Mouse (Mus musculus) G1E (cell line): Measurements from ENCODE around the gene Adora3. TPM values are rescaled to one million over a fixed set of nuclear protein-coding genes. Genes with fewer than 3 reads are reported as not detected.
"Not testable (repeated sequence)": the region's sequence is repeated elsewhere in the genome, so short reads cannot be mapped to it uniquely, and the experiment has no call there.

Source experiments
- ATAC-seq: 2 replicates; pipeline ENCODE4 v1.8.0; 2016; ENCODE audit warnings: mild to moderate bottlenecking; ENCODE audit not compliant: insufficient number of reproducible peaks, poor library complexity, low FRiP score, severe bottlenecking; ENCODE audit errors: extremely low read depth
- DNase-seq: peaks from one replicate; pipeline ENCODE4 v3.0.0; 2012; ENCODE audit warnings: low spot score
- H3K27me3 ChIP-seq: 2 replicates; pipeline ENCODE4 v1.6.1; 2012; ENCODE audit warnings: mild to moderate bottlenecking, low read length, inconsistent platforms; ENCODE audit not compliant: insufficient read depth
- H3K36me3 ChIP-seq: replicated peaks from 2 replicates; pipeline ENCODE3; 2012; ENCODE audit warnings: mild to moderate bottlenecking, inconsistent platforms
- H3K4me1 ChIP-seq: 2 replicates; pipeline ENCODE4 v1.6.1; 2012; ENCODE audit warnings: low read depth, low read length, inconsistent platforms, mixed read lengths; ENCODE audit not compliant: insufficient read depth
- H3K4me3 ChIP-seq: 2 replicates; pipeline ENCODE4 v1.5.1; 2012; ENCODE audit warnings: low read depth, mild to moderate bottlenecking, inconsistent platforms, low read length, moderate library complexity, mixed read lengths
- H3K9me3 ChIP-seq: replicated peaks from 2 replicates; pipeline ENCODE4 v1.6.1; 2012; ENCODE audit warnings: inconsistent platforms
- CTCF ChIP-seq: IDR thresholded peaks from 2 replicates; pipeline ENCODE4 v1.5.1; 2012; ENCODE audit warnings: low read depth, low read length, inconsistent platforms, mixed read lengths
- GATA1 ChIP-seq: IDR thresholded peaks from 2 replicates; pipeline ENCODE4 v1.6.1; 2012; ENCODE audit warnings: borderline replicate concordance, low read length, inconsistent platforms, mixed read lengths
- GATA2 ChIP-seq: IDR thresholded peaks from 2 replicates; pipeline ENCODE4 v1.6.1; 2012; ENCODE audit warnings: low read depth, low read length, inconsistent platforms, borderline replicate concordance
- POLR2AphosphoS5 ChIP-seq: IDR thresholded peaks from 2 replicates; pipeline ENCODE4 v1.6.1; 2012; ENCODE audit warnings: low read depth, low read length, inconsistent platforms; ENCODE audit not compliant: insufficient replicate concordance
- TAL1 ChIP-seq: conservative IDR thresholded peaks from 2 replicates; pipeline ENCODE4 v1.6.1; 2012; ENCODE audit warnings: low read depth, low read length, inconsistent platforms, mixed read lengths
- polyA plus RNA-seq: library from polyadenylated mRNA; stranded (reverse); fragments of >175 nt; gene quantifications from 2 replicates; pipeline ENCODE4 v1.2.3, GENCODE M21; 2012
- total RNA-seq, 2 experiments: library from RNA; stranded (forward) in 1 of 2; stranded (reverse) in 1 of 2; fragments of 200-1000 nt in 1 of 2; fragments of >200 nt in 1 of 2; fragmentation: Nextera tagmentation in 1 of 2; gene quantifications; 2 replicates each; pipeline ENCODE4 v1.2.3; 2014 to 2017

Adora3 gene
- total and polyA plus RNA-seq, 3 experiments: 17.4 TPM; not detected in 2

DNA sequence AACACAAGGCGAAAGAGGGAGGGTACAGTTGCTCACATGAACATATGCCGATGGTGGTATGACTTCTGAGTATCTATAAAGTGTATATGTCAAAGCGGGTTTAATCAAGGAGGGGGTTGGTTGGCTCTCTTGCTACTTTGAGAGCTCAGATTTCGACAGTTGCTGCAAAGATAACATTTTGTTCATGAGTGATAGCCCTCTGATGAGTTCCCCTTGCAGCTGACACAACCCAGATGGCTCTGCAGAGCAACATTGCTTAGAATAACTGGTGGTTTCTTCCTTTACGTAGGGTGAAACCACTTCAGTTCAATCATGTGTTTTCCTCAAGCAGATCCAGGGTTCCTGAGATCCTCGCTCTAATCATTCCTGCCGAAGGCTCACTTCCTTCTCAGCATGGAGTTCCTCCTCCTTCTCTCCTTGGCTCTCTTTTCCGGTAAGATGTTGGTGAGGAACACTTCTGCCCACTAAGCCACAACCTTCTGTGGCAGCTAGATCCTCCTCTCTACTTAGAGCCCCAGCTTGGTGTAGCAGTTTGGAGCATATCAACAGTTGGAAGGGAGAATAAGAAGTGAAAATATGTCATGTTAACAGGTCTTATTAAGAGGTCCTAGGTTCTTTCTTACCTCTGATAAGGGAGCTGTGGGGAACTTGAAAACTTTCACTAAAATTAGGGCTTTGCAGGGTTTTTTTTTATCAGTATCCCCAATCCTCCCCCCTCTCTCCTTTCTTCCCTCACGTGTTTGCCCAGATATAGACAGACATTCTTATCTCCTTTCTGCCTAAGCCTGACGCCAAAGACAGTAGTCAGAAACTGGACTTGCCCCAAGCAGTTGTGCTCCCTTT is 43.4 kb downstream of the Adora3 start:
- Histone ChIP-seq H3K36me3 (no peaks in the 10 kb centered on the region), H3K27me3 (no peaks in the 10 kb centered on the region), H3K4me3 (peak overlapping the region; percentile 44; the same call in 1 of the 2 replicates), H3K4me1 (peaks cover 78% of the 10 kb centered on the region), H3K9me3 (no peaks in the 10 kb centered on the region)
- ATAC-seq: peak; percentile 85
- DNase-seq: peak; percentile 39
- TF ChIP-seq TAL1 (peak; percentile 74), CTCF (no peak)

DNA sequence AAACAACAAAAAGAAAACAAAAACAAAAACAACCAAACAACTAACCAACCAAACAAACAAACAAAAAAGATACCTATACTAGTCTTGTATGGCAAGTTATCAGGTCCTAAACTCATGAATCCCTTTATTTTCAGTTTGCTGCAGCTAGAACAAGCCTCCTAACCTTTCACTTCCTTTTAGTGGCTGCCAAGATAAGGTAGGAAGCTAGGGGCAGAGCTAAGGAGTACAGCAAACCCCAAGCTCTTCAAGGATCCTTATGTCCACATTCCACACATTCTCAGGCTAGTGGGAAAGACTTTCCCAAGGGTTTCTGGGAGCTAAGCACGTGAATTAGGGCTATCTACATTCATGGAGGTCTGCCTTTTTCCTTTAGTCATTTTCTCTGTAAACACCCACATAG is 44.6 kb downstream of the Adora3 start:
- TF ChIP-seq GATA1 (no peak), POLR2AphosphoS5 (no peak), TAL1 (no peak), CTCF (no peak), GATA2 (no peak)
- no peaks in the 10 kb centered on the region for H3K27me3 ChIP-seq
- ATAC-seq (no peak), DNase-seq (no peak)
- H3K4me1 ChIP-seq: peaks cover 82% of the 10 kb centered on the region
- H3K9me3 ChIP-seq: no peaks in the 10 kb centered on the region
- H3K36me3 ChIP-seq: no peaks in the 10 kb centered on the region
- no peak overlapping the region; the same call in 1 of the 2 replicates for H3K4me3 ChIP-seq

DNA sequence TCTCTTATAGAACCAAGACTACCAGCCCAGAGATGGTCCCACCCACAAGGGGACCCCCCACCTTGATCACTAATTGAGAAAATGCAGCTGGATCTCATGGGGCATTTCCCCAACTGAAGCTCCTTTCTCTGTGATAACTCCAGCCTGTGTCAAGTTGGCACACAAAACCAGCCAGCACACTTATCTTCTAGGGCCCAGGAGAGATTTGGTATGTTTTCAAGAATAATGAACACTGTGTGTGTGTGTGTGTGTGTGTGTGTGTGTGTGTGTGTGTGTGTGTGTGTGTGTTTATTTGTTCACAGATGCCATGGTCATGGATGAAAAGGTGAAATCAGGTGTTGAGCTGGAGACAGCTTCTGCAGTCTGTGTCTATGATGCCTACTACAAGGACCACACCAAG is 45.8 kb downstream of the Adora3 start:
- H3K36me3 ChIP-seq, H3K9me3 ChIP-seq, H3K4me3 ChIP-seq, H3K27me3 ChIP-seq, ATAC-seq, DNase-seq: not testable (repeated sequence)
- peaks cover 81% of the 10 kb centered on the region for H3K4me1 ChIP-seq

DNA sequence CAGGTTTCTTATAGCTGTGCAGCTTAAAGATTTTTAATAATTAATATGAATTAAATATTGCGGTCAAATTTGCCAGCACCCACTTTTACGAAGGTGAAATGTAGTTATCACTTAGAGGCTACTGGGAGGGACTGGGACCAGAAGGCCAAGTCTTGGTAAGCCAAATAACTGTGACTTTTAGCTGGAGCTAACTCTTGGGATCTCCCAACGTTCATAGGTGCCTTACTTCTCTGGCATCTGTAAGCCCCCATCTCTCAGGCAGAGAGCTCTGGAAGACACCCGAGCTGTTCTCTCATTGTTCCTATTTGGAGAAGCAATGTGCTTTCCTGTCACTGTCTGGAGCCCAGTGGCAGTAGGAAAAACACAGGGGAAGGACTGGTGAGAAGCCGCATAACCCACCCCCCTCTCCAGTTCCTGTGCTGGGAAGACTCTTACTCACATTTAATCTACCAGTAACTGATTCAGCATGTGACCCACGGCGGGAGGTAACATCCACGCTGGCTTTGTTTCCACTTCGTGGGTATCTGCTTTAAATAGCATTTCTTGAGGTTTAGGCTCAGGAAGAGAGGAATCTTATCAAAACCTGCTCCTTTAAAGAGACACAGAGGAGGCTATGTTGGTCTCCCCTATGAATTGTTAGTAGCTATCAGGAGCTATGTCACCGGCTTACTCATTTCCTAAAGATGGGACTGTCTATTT is 47.1 kb downstream of the Adora3 start:
- Histone ChIP-seq H3K4me3 (no peak overlapping the region), H3K27me3 (no peaks in the 10 kb centered on the region), H3K36me3 (no peaks in the 10 kb centered on the region), H3K9me3 (no peaks in the 10 kb centered on the region), H3K4me1 (peaks cover 74% of the 10 kb centered on the region)
- no peak for TF ChIP-seq GATA1
- ATAC-seq (no peak), DNase-seq (no peak)

DNA sequence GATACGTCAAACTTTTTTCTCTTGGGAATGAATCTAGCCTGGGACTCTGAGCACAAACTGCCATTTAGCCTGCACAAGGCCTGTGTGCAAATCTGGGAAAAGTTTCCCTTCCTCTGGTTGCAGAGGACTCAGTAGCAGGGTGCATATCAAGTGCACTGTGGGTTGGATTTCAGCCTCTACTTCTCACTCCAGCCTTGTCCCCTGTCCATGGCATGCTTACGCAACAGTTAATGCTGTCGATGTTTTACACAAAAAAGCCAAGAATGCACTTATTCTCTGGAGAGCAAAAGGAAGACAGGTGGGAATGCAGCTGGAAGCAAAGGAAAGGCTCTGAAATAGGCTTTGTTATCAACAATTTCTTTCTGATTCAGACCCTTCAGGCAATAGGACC is 47.7 kb downstream of the Adora3 start:
- Histone ChIP-seq H3K4me1 (peaks cover 74% of the 10 kb centered on the region), H3K36me3 (no peaks in the 10 kb centered on the region), H3K4me3 (no peak overlapping the region), H3K9me3 (no peaks in the 10 kb centered on the region), H3K27me3 (no peaks in the 10 kb centered on the region)
- no peak for DNase-seq
- TF ChIP-seq GATA1: no peak
- TF ChIP-seq TAL1: no peak
- TF ChIP-seq GATA2: no peak
- no peak for TF ChIP-seq POLR2AphosphoS5
- no peak for TF ChIP-seq CTCF
- ATAC-seq: no peak

DNA sequence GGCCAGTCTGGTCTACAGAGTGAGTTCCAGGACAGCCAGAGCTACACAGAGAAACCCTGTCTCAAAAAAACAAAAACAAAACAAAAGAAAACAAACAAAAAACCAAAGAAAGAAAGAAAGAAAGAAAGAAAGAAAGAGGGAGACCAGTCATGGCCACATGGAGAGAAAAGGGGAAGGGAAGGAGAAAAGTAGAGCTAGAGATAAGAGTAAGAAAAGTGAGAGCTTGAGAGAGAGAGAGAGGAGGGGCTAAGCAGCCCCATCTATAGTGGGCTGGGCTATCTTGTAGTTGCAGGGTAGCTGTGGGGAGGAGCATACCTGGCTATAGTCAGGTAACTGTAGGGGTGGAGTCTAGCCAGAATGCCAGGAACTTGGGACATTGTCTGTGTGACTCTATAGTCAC is 50.1 kb downstream of the Adora3 start:
- H3K9me3 ChIP-seq, H3K27me3 ChIP-seq, DNase-seq, ATAC-seq, H3K4me3 ChIP-seq: not testable (repeated sequence)
- peaks cover 68% of the 10 kb centered on the region for H3K4me1 ChIP-seq
- peaks cover 12% of the 10 kb centered on the region for H3K36me3 ChIP-seq

DNA sequence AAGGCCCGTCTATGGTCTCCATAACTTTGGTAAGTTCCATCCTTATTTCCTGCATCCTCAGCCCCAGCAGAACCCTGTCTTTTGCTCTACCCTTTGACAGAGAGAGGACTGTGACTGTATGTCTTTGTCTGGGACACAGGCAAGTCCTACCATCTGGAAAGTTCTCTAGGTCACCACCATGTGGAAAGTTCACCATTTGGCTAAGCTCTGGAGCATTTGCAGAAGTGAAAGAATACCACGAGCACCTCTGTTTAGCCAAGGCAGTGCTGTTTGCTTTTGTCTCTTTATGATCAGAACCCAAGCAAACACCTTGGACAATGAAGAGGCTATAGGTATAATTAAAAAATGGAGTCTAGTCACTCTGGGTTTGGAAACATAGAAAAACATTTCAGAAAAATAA is 51.3 kb downstream of the Adora3 start:
- H3K4me3 ChIP-seq: no peak overlapping the region
- TF ChIP-seq GATA2 (no peak), GATA1 (no peak), TAL1 (no peak), POLR2AphosphoS5 (no peak), CTCF (no peak)
- H3K36me3 ChIP-seq: peaks cover 21% of the 10 kb centered on the region
- no peaks in the 10 kb centered on the region for H3K27me3 ChIP-seq
- no peak for ATAC-seq
- no peaks in the 10 kb centered on the region for H3K9me3 ChIP-seq
- no peak for DNase-seq
- peaks cover 70% of the 10 kb centered on the region for H3K4me1 ChIP-seq
